Mouse (Mus musculus) kidney, embryonic 14.5 days (tissue): ENCODE measurements at regions not wholly inside any gene's neighbourhood (a gene's known extent, or its start where the extent isn't known, plus 50 kb on each side); places are given as distances from the start of the nearest gene placed in this dataset.

Experiments used
- ATAC-seq: fragments of 200-750 bp; cut with Nextera tagmentation; 2 replicates; pipeline ENCODE4 v1.8.0; 2017; ENCODE audit warnings: moderate number of reproducible peaks, mild to moderate bottlenecking, moderate TSS enrichment, moderate library complexity; ENCODE audit not compliant: low FRiP score, low TSS enrichment
- H3K27ac ChIP-seq: fragments of 300-500 bp; sonication (generic); 2 replicates; pipeline ENCODE4 v1.5.1; 2014; ENCODE audit warnings: low read depth, mild to moderate bottlenecking, low read length, moderate library complexity, mixed read lengths
- H3K27me3 ChIP-seq: fragments of 300-500 bp; sonication (generic); 2 replicates; pipeline ENCODE4 v1.6.1; 2014; ENCODE audit warnings: mild to moderate bottlenecking, low read length; ENCODE audit not compliant: control insufficient read depth, insufficient read depth
- H3K36me3 ChIP-seq: fragments of 300-500 bp; sonication (generic); 2 replicates; pipeline ENCODE4 v1.6.1; 2014; ENCODE audit warnings: low read length, mixed read lengths; ENCODE audit not compliant: control insufficient read depth, insufficient read depth
- H3K4me1 ChIP-seq: fragments of 300-500 bp; sonication (generic); 2 replicates; pipeline ENCODE4 v1.6.1; 2014; ENCODE audit warnings: low read length, mixed read lengths; ENCODE audit not compliant: control insufficient read depth, insufficient read depth
- H3K4me2 ChIP-seq: fragments of 300-500 bp; sonication (generic); replicated peaks from 2 replicates; pipeline ENCODE4 v1.6.1; 2014; ENCODE audit warnings: low read depth, mild to moderate bottlenecking, low read length
- H3K4me3 ChIP-seq: fragments of 300-500 bp; sonication (generic); 2 replicates; pipeline ENCODE4 v1.5.1; 2014; ENCODE audit warnings: mild to moderate bottlenecking, low read length
- H3K9ac ChIP-seq: fragments of 300-500 bp; sonication (generic); 2 replicates; pipeline ENCODE4 v1.6.1; 2014; ENCODE audit warnings: low read depth, mild to moderate bottlenecking, low read length, moderate library complexity
- H3K9me3 ChIP-seq: fragments of 300-500 bp; sonication (generic); 2 replicates; pipeline ENCODE4 v1.6.1; 2016; ENCODE audit warnings: low read length; ENCODE audit not compliant: control insufficient read depth
- WGBS: fragments of 180-500 bp; shearing (Covaris S2); extraction: QIAGEN DNeasy Blood & Tissue Kit; methylation state at CpG from one replicate; pipeline ENCODE4 v1.1.7; 2014; 5-methylcytosine and 5-hydroxymethylcytosine counted together

- 59% methylated on average over 2 of the region's 2 CpGs for WGBS
- no peak overlapping the region for H3K4me3 ChIP-seq
- no peaks in the 10 kb centered on the region for H3K27me3 ChIP-seq
- H3K27ac ChIP-seq: no peak overlapping the region
- ATAC-seq: no peak
- no peaks in the 10 kb centered on the region for H3K4me1 ChIP-seq
- H3K9me3 ChIP-seq: no peaks in the 10 kb centered on the region
- H3K4me2 ChIP-seq: no peak overlapping the region
- no peak overlapping the region for H3K9ac ChIP-seq
- no peaks in the 10 kb centered on the region for H3K36me3 ChIP-seq
These were observed 135.6 kb upstream of the Fstl4 start for GRCm38 (mm10) chr11:52628875-52629274.

DNA sequence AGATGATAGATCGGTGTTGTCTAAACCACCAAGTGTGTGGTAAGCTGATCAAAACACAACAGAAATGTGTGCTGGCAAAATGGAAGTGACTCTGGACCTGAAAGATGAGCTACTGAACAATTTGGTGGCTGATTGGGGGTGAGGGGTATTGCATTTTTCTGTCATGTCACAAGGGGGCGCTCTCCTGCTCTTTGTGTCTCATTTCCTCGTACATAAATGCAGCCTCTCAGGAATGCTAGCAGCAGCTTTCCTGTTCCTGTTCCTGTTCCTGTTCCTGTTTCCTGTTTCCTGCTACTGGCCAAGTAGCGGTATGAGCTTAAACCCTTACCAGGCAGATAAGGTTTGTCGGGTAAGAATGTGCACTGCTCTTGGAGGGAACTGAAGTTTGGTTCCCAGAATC is 134.7 kb upstream of the Fstl4 start:
- no peaks in the 10 kb centered on the region for H3K9me3 ChIP-seq
- 56% methylated on average over 5 of the region's 5 CpGs for WGBS
- no peak overlapping the region for H3K4me3 ChIP-seq
- H3K4me2 ChIP-seq: no peak overlapping the region
- no peak overlapping the region for H3K27ac ChIP-seq
- ATAC-seq: no peak
- no peaks in the 10 kb centered on the region for H3K36me3 ChIP-seq
- H3K4me1 ChIP-seq: no peaks in the 10 kb centered on the region
- no peak overlapping the region for H3K9ac ChIP-seq
- no peaks in the 10 kb centered on the region for H3K27me3 ChIP-seq

- WGBS: 54% methylated on average over 3 of the region's 3 CpGs
- H3K9ac ChIP-seq: no peak overlapping the region
- H3K9me3 ChIP-seq: no peaks in the 10 kb centered on the region
- H3K27me3 ChIP-seq: no peaks in the 10 kb centered on the region
- H3K4me2 ChIP-seq: no peak overlapping the region
- peaks cover 4% of the 10 kb centered on the region; the same call in 1 of the 2 replicates for H3K4me1 ChIP-seq
- no peaks in the 10 kb centered on the region for H3K36me3 ChIP-seq
- no peak for ATAC-seq
- H3K4me3 ChIP-seq: no peak overlapping the region
- H3K27ac ChIP-seq: no peak overlapping the region
These were observed 132.9 kb upstream of the Fstl4 start for GRCm38 (mm10) chr11:52631579-52631978.

GRCm38 (mm10) chr11:52634189-52634588 is 130.2 kb upstream of the Fstl4 start:
- Histone ChIP-seq H3K27me3 (no peaks in the 10 kb centered on the region), H3K4me1 (peaks cover 9% of the 10 kb centered on the region; the same call in 1 of the 2 replicates), H3K27ac (no peak overlapping the region), H3K9ac (no peak overlapping the region), H3K36me3 (no peaks in the 10 kb centered on the region), H3K4me2 (no peak overlapping the region), H3K4me3 (no peak overlapping the region), H3K9me3 (no peaks in the 10 kb centered on the region)
- no peak for ATAC-seq
- WGBS: 72% methylated on average over 3 of the region's 3 CpGs

GRCm38 (mm10) chr11:52635716-52636389 is 128.6 kb upstream of the Fstl4 start:
- H3K9me3 ChIP-seq: no peaks in the 10 kb centered on the region
- no peak for ATAC-seq
- H3K27ac ChIP-seq: no peak overlapping the region
- H3K4me1 ChIP-seq: peaks cover 9% of the 10 kb centered on the region; the same call in 1 of the 2 replicates
- H3K4me3 ChIP-seq: no peak overlapping the region
- no peak overlapping the region for H3K9ac ChIP-seq
- WGBS: 67% methylated on average over 13 of the region's 13 CpGs
- no peak overlapping the region for H3K4me2 ChIP-seq
- H3K27me3 ChIP-seq: no peaks in the 10 kb centered on the region
- no peaks in the 10 kb centered on the region for H3K36me3 ChIP-seq

GRCm38 (mm10) chr11:52638939-52639338 is 125.5 kb upstream of the Fstl4 start:
- Histone ChIP-seq H3K36me3 (no peaks in the 10 kb centered on the region), H3K4me3 (no peak overlapping the region), H3K27ac (no peak overlapping the region), H3K27me3 (peaks cover 4% of the 10 kb centered on the region; the same call in 1 of the 2 replicates), H3K4me2 (no peak overlapping the region), H3K9me3 (no peaks in the 10 kb centered on the region), H3K9ac (no peak overlapping the region), H3K4me1 (peaks cover 12% of the 10 kb centered on the region)
- 93% methylated on average over 1 of the region's 1 CpGs for WGBS
- no peak for ATAC-seq

DNA sequence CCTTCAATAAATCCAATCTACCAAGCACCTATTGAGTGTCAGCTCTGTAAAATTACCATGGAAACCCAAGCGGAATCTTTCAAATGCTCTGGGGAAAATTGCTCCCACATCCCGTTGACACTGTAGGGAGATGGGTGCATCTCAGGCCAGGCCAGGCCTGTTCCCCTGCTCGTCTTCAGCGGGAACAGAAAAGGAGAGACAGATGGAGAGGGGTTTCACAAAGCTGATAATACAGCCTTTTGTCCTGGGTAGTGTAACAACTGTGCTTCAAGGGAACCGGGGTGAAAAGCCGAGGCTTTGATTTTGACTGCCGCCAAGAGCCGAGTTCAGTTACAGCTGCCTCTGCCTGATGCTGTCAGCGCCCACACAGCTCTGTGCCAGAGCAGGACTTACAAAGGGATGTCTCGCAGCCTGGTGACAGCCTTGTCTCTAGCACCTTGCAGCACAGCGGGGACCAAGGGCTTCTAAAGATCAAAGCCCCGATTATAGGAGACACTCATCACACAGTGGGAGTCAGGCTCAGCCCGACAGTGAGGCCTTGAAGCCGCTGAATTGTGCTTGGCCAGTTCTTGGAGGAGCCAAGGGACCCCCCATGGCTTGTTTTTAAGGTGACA is 122.6 kb upstream of the Fstl4 start:
- H3K27ac ChIP-seq: no peak overlapping the region
- H3K4me3 ChIP-seq: no peak overlapping the region
- peaks cover 4% of the 10 kb centered on the region; the same call in 1 of the 2 replicates for H3K27me3 ChIP-seq
- no peak overlapping the region for H3K9ac ChIP-seq
- H3K36me3 ChIP-seq: no peaks in the 10 kb centered on the region
- WGBS: 32% methylated on average over 14 of the region's 14 CpGs
- no peak overlapping the region for H3K4me2 ChIP-seq
- peaks cover 18% of the 10 kb centered on the region for H3K4me1 ChIP-seq
- H3K9me3 ChIP-seq: no peaks in the 10 kb centered on the region
- ATAC-seq: no peak

GRCm38 (mm10) chr11:52644081-52644768 is 120.2 kb upstream of the Fstl4 start:
- Histone ChIP-seq H3K27ac (no peak overlapping the region), H3K4me1 (peaks cover 24% of the 10 kb centered on the region), H3K4me3 (no peak overlapping the region), H3K9me3 (no peaks in the 10 kb centered on the region), H3K4me2 (peak overlapping the region; percentile 8; the same call in 1 of the 2 replicates), H3K9ac (no peak overlapping the region), H3K36me3 (no peaks in the 10 kb centered on the region), H3K27me3 (peaks cover 4% of the 10 kb centered on the region; the same call in 1 of the 2 replicates)
- no peak for ATAC-seq
- WGBS: 15% methylated on average over 6 of the region's 6 CpGs
